Mouse (Mus musculus): ENCODE results near the gene Zcchc2.

DNA sequence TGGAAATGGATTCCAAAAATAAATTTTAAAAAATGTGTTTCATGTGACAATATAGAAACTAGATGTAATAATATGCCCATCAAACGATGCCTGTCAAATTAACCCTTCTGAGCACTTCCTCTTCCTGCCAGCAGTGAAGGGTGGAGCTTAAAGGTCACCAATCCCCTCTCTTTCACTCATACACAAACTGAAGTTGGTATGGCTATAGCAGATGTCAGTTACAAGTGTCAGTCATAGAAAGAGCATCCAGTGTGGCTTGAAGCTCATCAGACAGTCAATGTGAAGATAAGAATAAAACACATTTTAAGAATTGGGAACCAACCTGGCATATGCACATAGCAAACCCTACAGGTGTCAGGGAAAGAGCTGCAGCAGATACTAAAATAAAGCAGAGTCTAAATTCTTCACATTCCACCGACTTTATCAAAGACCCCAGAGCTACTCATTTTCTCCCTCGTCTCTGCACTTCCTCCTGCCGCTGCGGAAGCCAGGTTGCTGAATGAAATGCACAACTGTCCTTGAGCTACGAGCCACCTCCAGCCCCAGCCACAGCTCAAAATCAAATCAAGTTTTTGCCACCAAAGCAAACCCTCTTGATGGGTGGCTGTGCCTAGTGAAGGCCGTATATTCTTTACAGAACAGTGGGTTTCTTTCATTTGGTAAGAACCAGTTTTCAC, 79.8 kb downstream of the Zcchc2 start:
- TF ChIP-seq MYOG (IDR thresholded peaks at IDR 0.05; ENCODE audit: control insufficient read depth in 1 of 3, insufficient read depth in 1 of 3, insufficient read length in 2 of 3, low read depth in 2 of 3) (no peak), USF1 (IDR thresholded peaks at IDR 0.05; ENCODE audit: low read depth) (no peak), POLR2A (IDR thresholded peaks at IDR 0.05; ENCODE audit: insufficient read length, low read depth) (no peak), E2F4 (IDR thresholded peaks at IDR 0.05; ENCODE audit: insufficient read depth) (no peak), TCF12 (IDR thresholded peaks at IDR 0.05; ENCODE audit: insufficient read depth, poor library complexity, severe bottlenecking) (no peak), POLR2AphosphoS2 (IDR thresholded peaks at IDR 0.05; ENCODE audit: insufficient read length, low read depth) (no peak), TCF3 (IDR thresholded peaks at IDR 0.05; ENCODE audit: insufficient read length, low read depth) (no peak), MAX (IDR thresholded peaks at IDR 0.05; ENCODE audit: low read depth) (no peak)

Data from myocyte (in vitro differentiated cells).